Mouse (Mus musculus) T-cell, adult 2 months (primary cell): Measurements from ENCODE around the gene Slc51a.
A peak's percentile ranks its signal among the peaks of the same experiment; 100 is the strongest.
"Not testable (repeated sequence)": the region's sequence is repeated elsewhere in the genome, so short reads cannot be mapped to it uniquely, and the experiment has no call there.

Experiments used
- DNase-seq: peaks from one replicate; pipeline ENCODE4 v3.0.0; 2022; ENCODE audit warnings: low spot score

The Slc51a gene

DNA sequence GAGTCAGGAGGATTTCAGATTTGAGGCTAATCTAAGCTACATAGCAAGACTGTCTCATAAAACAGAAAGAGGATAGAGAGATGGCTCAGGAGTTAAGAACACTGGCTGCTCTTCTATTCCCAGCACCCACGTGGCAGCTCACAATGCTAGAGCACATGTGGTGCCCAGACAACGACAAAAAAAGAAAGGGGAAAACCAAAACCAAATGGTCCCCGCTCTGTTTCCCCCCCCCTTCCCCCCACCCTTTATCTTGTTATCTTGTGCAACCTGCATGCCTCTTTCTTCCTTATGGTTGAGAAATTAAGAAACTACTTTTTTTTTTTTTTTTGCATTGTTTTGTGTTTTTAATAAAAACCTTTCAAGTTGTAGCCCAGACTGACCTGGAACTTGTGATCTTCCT lies 19.2 kb downstream of the Slc51a start:
- no peak for DNase-seq

DNA sequence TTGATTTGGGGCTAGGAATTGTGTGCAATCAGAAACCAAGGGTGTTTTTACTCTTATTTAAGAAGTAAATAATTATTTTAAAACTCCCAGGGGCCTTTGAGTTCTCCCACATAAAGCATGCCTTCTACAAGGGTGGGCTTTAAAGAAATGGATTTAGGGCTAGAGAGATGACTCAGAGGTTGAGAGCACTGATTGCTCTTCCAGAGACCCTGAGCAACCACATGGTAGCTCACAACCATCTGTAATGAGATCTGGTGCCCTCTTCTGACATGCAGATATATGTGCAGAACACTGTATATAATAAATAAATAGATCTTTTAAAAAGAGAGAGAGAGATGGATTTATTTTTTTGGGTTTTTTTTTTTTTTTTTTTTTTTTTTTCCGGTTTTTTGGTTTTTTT lies 22.8 kb downstream of the Slc51a start:
- no peak for DNase-seq

DNA sequence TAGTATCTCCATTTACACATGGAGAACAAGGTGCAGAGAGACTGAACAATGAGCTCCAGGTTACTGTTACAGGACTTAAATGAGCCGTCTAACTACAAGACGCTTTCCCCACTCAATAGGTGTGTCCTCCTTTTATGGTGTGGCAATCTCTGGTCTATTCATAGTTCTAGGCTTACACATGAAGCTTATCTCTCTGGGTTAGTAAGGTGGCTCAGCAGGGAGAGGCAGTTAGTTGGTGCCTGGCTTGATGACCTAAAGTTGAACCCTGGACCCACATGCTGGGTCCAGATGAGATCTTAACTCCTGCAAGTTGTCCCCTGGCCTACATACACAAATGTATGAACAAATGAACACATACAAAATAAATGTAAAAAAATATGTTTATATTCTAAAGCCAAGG lies 24.3 kb downstream of the Slc51a start:
- DNase-seq, result no peak

- DNase-seq, result no peak
Observed at GRCm38 (mm10) chr16:32462950-32463349, 24.7 kb downstream of the Slc51a start.

GRCm38 (mm10) chr16:32461713-32462112 lies 26.0 kb downstream of the Slc51a start:
- DNase-seq, result no peak

DNA sequence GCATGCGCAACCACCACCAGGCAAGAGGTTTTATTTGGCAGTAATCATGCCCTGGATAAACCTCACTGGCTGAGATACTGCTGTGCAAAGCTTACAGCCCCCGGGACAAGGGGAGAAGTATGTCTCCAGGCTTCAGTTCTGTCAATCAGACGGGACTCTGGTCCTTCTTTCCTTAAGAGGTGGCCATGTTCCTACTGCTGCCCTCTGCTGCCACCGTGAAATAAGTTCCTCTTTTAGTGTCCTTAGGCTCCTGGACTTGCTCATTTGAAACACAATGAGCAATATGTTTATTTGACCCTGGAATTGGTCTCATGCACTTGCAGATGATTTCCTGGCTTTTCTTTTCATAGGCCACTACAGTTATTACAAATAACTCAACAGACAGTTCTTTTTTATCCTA lies 27.2 kb downstream of the Slc51a start:
- DNase-seq, result no peak

DNA sequence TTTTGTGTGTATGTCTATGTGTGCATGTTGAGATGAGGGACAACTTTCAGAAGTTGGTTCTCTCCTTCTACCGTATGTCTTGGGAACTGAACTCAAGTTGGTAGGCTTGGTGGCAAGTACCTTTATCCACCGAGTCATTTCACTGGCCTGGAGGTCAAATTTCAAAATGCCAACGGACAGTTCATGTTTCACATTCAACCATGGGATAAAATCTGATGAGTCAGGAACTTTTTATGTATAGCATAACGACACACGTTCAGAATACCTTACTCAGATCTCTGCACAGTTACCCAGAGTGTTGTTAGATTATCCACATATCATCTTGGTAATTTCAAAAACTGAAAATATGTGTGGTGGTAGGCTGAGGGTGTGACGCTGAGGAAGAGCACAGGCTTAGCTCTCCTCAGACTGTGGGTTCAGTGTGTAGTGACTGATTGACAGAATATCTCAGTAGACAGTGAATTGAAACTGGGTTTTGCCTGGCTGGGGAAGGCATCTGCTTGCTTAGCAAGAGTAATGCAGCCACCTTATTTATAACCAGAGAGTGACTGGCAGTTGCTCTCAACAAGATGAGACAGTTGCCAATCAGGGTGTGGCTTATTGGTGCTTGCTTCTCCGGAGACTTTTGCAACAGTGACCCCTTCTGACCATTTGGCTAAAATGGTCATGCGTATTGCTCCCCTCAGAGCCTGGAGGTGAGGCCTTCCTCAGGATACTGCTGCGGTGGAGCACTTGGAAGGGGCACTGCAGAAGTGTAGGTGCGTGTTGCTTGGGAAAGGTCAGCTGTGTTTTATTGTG lies 29.9 kb downstream of the Slc51a start:
- DNase-seq, result peak; percentile 20

GRCm38 (mm10) chr16:32456761-32457160 lies 30.9 kb downstream of the Slc51a start:
- DNase-seq, result no peak

GRCm38 (mm10) chr16:32456086-32456485 lies 31.6 kb downstream of the Slc51a start:
- DNase-seq, result no peak

GRCm38 (mm10) chr16:32454646-32455045 lies 33.0 kb downstream of the Slc51a start:
- no peak for DNase-seq

GRCm38 (mm10) chr16:32453102-32453501 lies 34.6 kb downstream of the Slc51a start:
- DNase-seq, result no peak

- no peak for DNase-seq
Observed at GRCm38 (mm10) chr16:32450133-32450532, 37.5 kb downstream of the Slc51a start.

DNA sequence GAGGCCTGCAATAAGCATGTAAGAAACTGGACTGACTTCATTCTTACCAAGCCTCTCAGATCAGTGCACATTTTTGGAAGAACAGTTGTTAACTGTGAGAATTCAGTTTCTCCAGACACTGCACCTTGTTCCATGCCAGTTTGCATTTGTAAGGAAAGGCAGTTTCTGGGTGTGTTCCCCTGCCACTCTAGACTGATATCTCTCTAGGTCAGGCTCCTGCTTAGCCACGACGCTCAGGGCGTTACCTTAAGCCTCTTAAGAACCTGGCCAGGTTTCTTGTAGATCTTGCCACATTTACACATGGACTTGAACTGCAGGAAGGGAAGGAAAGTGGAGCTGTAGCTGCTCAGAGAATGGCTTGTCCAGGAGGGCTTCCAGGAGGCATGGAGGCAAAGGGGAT lies 38.0 kb downstream of the Slc51a start:
- no peak for DNase-seq

GRCm38 (mm10) chr16:32446563-32447138 lies 41.0 kb downstream of the Slc51a start:
- DNase-seq, result no peak

GRCm38 (mm10) chr16:32445558-32445957 lies 42.1 kb downstream of the Slc51a start:
- no peak for DNase-seq

GRCm38 (mm10) chr16:32444615-32445014 lies 43.1 kb downstream of the Slc51a start:
- DNase-seq, result not testable (repeated sequence)

GRCm38 (mm10) chr16:32441432-32441831 lies 46.2 kb downstream of the Slc51a start:
- DNase-seq, result no peak

- DNase-seq, result no peak
Observed at GRCm38 (mm10) chr16:32437266-32437665, 50.4 kb downstream of the Slc51a start.

GRCm38 (mm10) chr16:32436657-32437056 lies 51.0 kb downstream of the Slc51a start:
- no peak for DNase-seq

GRCm38 (mm10) chr16:32434691-32435090 lies 53.0 kb downstream of the Slc51a start:
- DNase-seq, result no peak

GRCm38 (mm10) chr16:32434066-32434465 lies 53.6 kb downstream of the Slc51a start:
- peak; percentile 85 for DNase-seq

- DNase-seq, result no peak
Observed at GRCm38 (mm10) chr16:32433138-32433537, 54.5 kb downstream of the Slc51a start.

- no peak for DNase-seq
Observed at GRCm38 (mm10) chr16:32431926-32432325, 55.8 kb downstream of the Slc51a start.
